Mouse (Mus musculus) CH12.LX (cell line): ENCODE measurements around the gene Fyb2.

ENCODE experiments used
- CHD1 ChIP-seq: IDR thresholded peaks from 2 replicates; pipeline ENCODE4 v1.6.1; 2012; ENCODE audit warnings: low read depth, low read length, improper control_type of control experiment, inconsistent platforms
- CTCF ChIP-seq, 2 experiments: IDR thresholded peaks in 1 of 2; conservative IDR thresholded peaks in 1 of 2; 2 replicates each; pipeline ENCODE4 v1.5.1; 2011 to 2012; ENCODE audit warnings: low read depth in 2 of 2, low read length in 2 of 2, improper control_type of control experiment in 1 of 2, inconsistent platforms in 1 of 2, mild to moderate bottlenecking in 1 of 2, moderate library complexity in 1 of 2
- EP300 ChIP-seq: IDR thresholded peaks from 2 replicates; pipeline ENCODE4 v1.6.1; 2011; ENCODE audit warnings: low read length, improper control_type of control experiment
- ETS1 ChIP-seq: conservative IDR thresholded peaks from 2 replicates; pipeline ENCODE4 v1.6.1; 2012; ENCODE audit warnings: low read depth, mild to moderate bottlenecking, inconsistent platforms, low read length, improper control_type of control experiment, moderate library complexity
- IRF4 ChIP-seq: IDR thresholded peaks from 2 replicates; pipeline ENCODE4 v1.6.1; 2014; ENCODE audit warnings: low read depth, mild to moderate bottlenecking, inconsistent platforms, low read length, improper control_type of control experiment
- KAT2A ChIP-seq: IDR thresholded peaks from 2 replicates; pipeline ENCODE4 v1.6.1; 2012; ENCODE audit warnings: low read length, improper control_type of control experiment, inconsistent platforms; ENCODE audit not compliant: insufficient replicate concordance
- MAFK ChIP-seq: IDR thresholded peaks from 2 replicates; pipeline ENCODE4 v1.6.1; 2011; ENCODE audit warnings: low read length, improper control_type of control experiment; ENCODE audit not compliant: insufficient replicate concordance
- MAX ChIP-seq: IDR thresholded peaks from 2 replicates; pipeline ENCODE4 v1.6.1; 2011; ENCODE audit warnings: low read length, improper control_type of control experiment
- NELFE ChIP-seq: IDR thresholded peaks from 2 replicates; pipeline ENCODE4 v1.6.1; 2011; ENCODE audit warnings: low read depth, low read length, improper control_type of control experiment
- POLR2A ChIP-seq: IDR thresholded peaks from 2 replicates; pipeline ENCODE4 v1.6.1; 2011; ENCODE audit warnings: low read depth, mild to moderate bottlenecking, improper control_type of control experiment, low read length
- RCOR1 ChIP-seq: conservative IDR thresholded peaks from 2 replicates; pipeline ENCODE4 v1.6.1; 2012; ENCODE audit warnings: low read depth, mild to moderate bottlenecking, inconsistent platforms, low read length, improper control_type of control experiment
- SMC3 ChIP-seq: IDR thresholded peaks from 2 replicates; pipeline ENCODE4 v1.6.1; 2011; ENCODE audit warnings: low read depth, low read length, improper control_type of control experiment

DNA sequence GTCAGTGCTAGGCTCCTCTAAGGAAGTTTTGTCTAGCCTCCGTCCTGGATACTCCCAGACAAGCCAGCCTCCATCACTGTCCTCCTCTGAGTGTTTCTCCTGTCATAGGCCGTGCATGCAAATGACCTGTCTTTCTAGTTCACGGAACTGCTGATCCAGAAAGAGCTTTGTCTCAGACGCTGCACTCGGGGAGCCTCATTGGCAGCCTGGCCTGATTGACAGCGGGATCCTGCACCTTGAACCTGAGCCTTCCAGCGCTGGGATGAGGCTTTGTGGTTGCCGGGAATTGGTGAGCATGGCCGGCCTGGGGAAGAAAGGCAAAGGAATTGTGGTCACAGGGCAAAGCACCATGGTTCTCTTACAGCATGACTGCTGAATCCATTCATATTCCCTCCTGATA lies 25.8 kb upstream of the Fyb2 start:
- TF ChIP-seq MAFK (no peak), EP300 (no peak), POLR2A (no peak), MAX (no peak), CTCF (conservative IDR thresholded peaks at IDR 0.05 in 1 of 2, IDR thresholded peaks at IDR 0.05 in 1 of 2; ENCODE audit: low read depth in 2 of 2, low read length in 2 of 2) (no peak), RCOR1 (no peak), SMC3 (no peak), CHD1 (no peak), NELFE (no peak), IRF4 (no peak), ETS1 (no peak), KAT2A (no peak)
